Mouse (Mus musculus) CH12.LX (cell line): Measurements from ENCODE around the gene Capza1. TPM values are rescaled to one million over a fixed set of nuclear protein-coding genes. Genes with fewer than 3 reads are reported as not detected.

Source experiments
- DNase-seq: peaks from one replicate; pipeline ENCODE4 v3.0.0-alpha.2; 2013; ENCODE audit errors: extremely low read depth
- H3K27ac ChIP-seq: 2 replicates; pipeline ENCODE4 v1.5.1; 2012; ENCODE audit warnings: low read depth, mild to moderate bottlenecking, control low read depth, moderate library complexity; ENCODE audit not compliant: insufficient read depth
- H3K27me3 ChIP-seq: replicated peaks from 2 replicates; pipeline ENCODE3; 2012; ENCODE audit warnings: inconsistent platforms
- H3K36me3 ChIP-seq, 2 experiments: replicated peaks in 1 of 2; 2 replicates each; pipeline versions ENCODE3 to v1.6.1; 2012; ENCODE audit warnings: inconsistent platforms in 1 of 2, low read length in 1 of 2, mild to moderate bottlenecking in 1 of 2, mixed read lengths in 1 of 2, moderate library complexity in 1 of 2; ENCODE audit not compliant: control insufficient read depth in 1 of 2, insufficient read depth in 1 of 2
- H3K4me1 ChIP-seq, 2 experiments: 2 replicates each; pipeline ENCODE4 v1.6.1; 2012; ENCODE audit warnings: inconsistent platforms in 1 of 2, moderate library complexity in 1 of 2; ENCODE audit not compliant: insufficient read depth in 2 of 2, control insufficient read depth in 1 of 2
- H3K4me2 ChIP-seq: 2 replicates; pipeline ENCODE4 v1.6.1; 2012; ENCODE audit warnings: low read depth, mild to moderate bottlenecking, control low read depth; ENCODE audit not compliant: poor library complexity, insufficient read depth, severe bottlenecking
- H3K4me3 ChIP-seq, 3 experiments: fragments of 150-350 bp in 1 of 3; sonication (generic) in 1 of 3; replicated peaks in 1 of 3; 2 replicates each; pipeline versions ENCODE3 to v1.5.1; 2011 to 2012; ENCODE audit warnings: low read depth in 2 of 3, low read length in 2 of 3, mild to moderate bottlenecking in 2 of 3, moderate library complexity in 2 of 3, control low read depth in 1 of 3, improper control_type of control experiment in 1 of 3, inconsistent platforms in 1 of 3, mixed read lengths in 1 of 3; ENCODE audit not compliant: poor library complexity in 1 of 3
- H3K79me2 ChIP-seq: replicated peaks from 2 replicates; pipeline ENCODE4 v1.6.1; 2012; ENCODE audit warnings: mild to moderate bottlenecking, moderate library complexity; ENCODE audit not compliant: control insufficient read depth, poor library complexity, insufficient read depth, severe bottlenecking; ENCODE audit errors: extremely low read depth
- H3K9ac ChIP-seq: 2 replicates; pipeline ENCODE4 v1.6.1; 2012; ENCODE audit warnings: low read depth, mild to moderate bottlenecking, control low read depth, moderate library complexity; ENCODE audit not compliant: insufficient read depth
- H3K9me3 ChIP-seq: replicated peaks from 2 replicates; pipeline ENCODE3; 2012; ENCODE audit warnings: low read length, inconsistent platforms, mixed read lengths
- CHD2 ChIP-seq: IDR thresholded peaks from 2 replicates; pipeline ENCODE4 v1.6.1; 2011; ENCODE audit warnings: low read length, improper control_type of control experiment
- ELF1 ChIP-seq: IDR thresholded peaks from 2 replicates; pipeline ENCODE4 v1.6.1; 2014; ENCODE audit warnings: low read depth, mild to moderate bottlenecking, inconsistent platforms, low read length, improper control_type of control experiment
- ETS1 ChIP-seq: conservative IDR thresholded peaks from 2 replicates; pipeline ENCODE4 v1.6.1; 2012; ENCODE audit warnings: low read depth, mild to moderate bottlenecking, inconsistent platforms, low read length, improper control_type of control experiment, moderate library complexity
- GABPA ChIP-seq: IDR thresholded peaks from 2 replicates; pipeline ENCODE4 v1.6.1; 2012; ENCODE audit warnings: low read depth, low read length, improper control_type of control experiment, inconsistent platforms; ENCODE audit not compliant: insufficient replicate concordance
- HCFC1 ChIP-seq: IDR thresholded peaks from 2 replicates; pipeline ENCODE4 v1.6.1; 2012; ENCODE audit warnings: low read depth, mild to moderate bottlenecking, inconsistent platforms, low read length, improper control_type of control experiment
- IRF4 ChIP-seq: IDR thresholded peaks from 2 replicates; pipeline ENCODE4 v1.6.1; 2014; ENCODE audit warnings: low read depth, mild to moderate bottlenecking, inconsistent platforms, low read length, improper control_type of control experiment
- KAT2A ChIP-seq: IDR thresholded peaks from 2 replicates; pipeline ENCODE4 v1.6.1; 2012; ENCODE audit warnings: low read length, improper control_type of control experiment, inconsistent platforms; ENCODE audit not compliant: insufficient replicate concordance
- MAFK ChIP-seq: IDR thresholded peaks from 2 replicates; pipeline ENCODE4 v1.6.1; 2011; ENCODE audit warnings: low read length, improper control_type of control experiment; ENCODE audit not compliant: insufficient replicate concordance
- MAX ChIP-seq: IDR thresholded peaks from 2 replicates; pipeline ENCODE4 v1.6.1; 2011; ENCODE audit warnings: low read length, improper control_type of control experiment
- MXI1 ChIP-seq: IDR thresholded peaks from 2 replicates; pipeline ENCODE4 v1.6.1; 2011; ENCODE audit warnings: mild to moderate bottlenecking, low read depth, low read length, improper control_type of control experiment
- MYC ChIP-seq: IDR thresholded peaks from 2 replicates; pipeline ENCODE4 v1.6.1; 2011; ENCODE audit warnings: low read depth, mild to moderate bottlenecking, improper control_type of control experiment, low read length
- NELFE ChIP-seq: IDR thresholded peaks from 2 replicates; pipeline ENCODE4 v1.6.1; 2011; ENCODE audit warnings: low read depth, low read length, improper control_type of control experiment
- PAX5 ChIP-seq: IDR thresholded peaks from 2 replicates; pipeline ENCODE4 v1.6.1; 2012; ENCODE audit warnings: low read length, inconsistent platforms, mixed read lengths
- POLR2A ChIP-seq: IDR thresholded peaks from 2 replicates; pipeline ENCODE4 v1.6.1; 2011; ENCODE audit warnings: low read depth, mild to moderate bottlenecking, improper control_type of control experiment, low read length
- RAD21 ChIP-seq: IDR thresholded peaks from 2 replicates; pipeline ENCODE4 v1.6.1; 2011; ENCODE audit warnings: low read depth, mild to moderate bottlenecking, low read length, improper control_type of control experiment, moderate library complexity
- RCOR1 ChIP-seq: conservative IDR thresholded peaks from 2 replicates; pipeline ENCODE4 v1.6.1; 2012; ENCODE audit warnings: low read depth, mild to moderate bottlenecking, inconsistent platforms, low read length, improper control_type of control experiment
- SMC3 ChIP-seq: IDR thresholded peaks from 2 replicates; pipeline ENCODE4 v1.6.1; 2011; ENCODE audit warnings: low read depth, low read length, improper control_type of control experiment
- UBTF ChIP-seq: IDR thresholded peaks from 2 replicates; pipeline ENCODE4 v1.6.1; 2012; ENCODE audit warnings: low read depth, mild to moderate bottlenecking, inconsistent platforms, low read length, improper control_type of control experiment, moderate library complexity
- USF2 ChIP-seq: conservative IDR thresholded peaks from 2 replicates; pipeline ENCODE4 v1.6.1; 2011; ENCODE audit warnings: low read depth, low read length, improper control_type of control experiment
- dilution Hi-C: fragments of 300-500 bp; cut with MboI; formaldehyde crosslinking; loops from 2 replicates; pipeline ENCODE4 v1.14.3; 2020; ENCODE audit warnings: low sequenced_read_pairs; ENCODE audit not compliant: extremely low pct_unique_long_range_greater_than_20kb, extremely low pct_ligation_motif_present
- in situ Hi-C: fragments of 300-500 bp; cut with MboI; formaldehyde crosslinking; loops from 3 replicates; pipeline ENCODE4 v1.14.3; 2019; ENCODE audit warnings: low sequenced_read_pairs, low pct_ligation_motif_present, low pct_unique_long_range_greater_than_20kb, mixed read lengths
- polyA plus RNA-seq: library from polyadenylated mRNA; unstranded; fragments of >175 nt; gene quantifications from 2 replicates; pipeline ENCODE4 v1.2.1, GENCODE M21; 2012; ENCODE audit warnings: low read depth; ENCODE audit not compliant: insufficient read length
- total RNA-seq, 2 experiments: library from RNA; depleted of rRNA; stranded (reverse); fragments of 300-350 nt in 1 of 2; fragments of >200 nt in 1 of 2; gene quantifications; 2 replicates each; pipeline ENCODE4 v1.2.3; 2012 to 2014

Capza1 gene
- total and polyA plus RNA-seq, 3 experiments = 113 to 288 (median 140) TPM

GRCm38 (mm10) chr3:104864651-104865340 is 491 bp upstream of the Capza1 start (continued):
- TF ChIP-seq SMC3 = no peak
- peak; percentile 73 for TF ChIP-seq MXI1
- TF ChIP-seq MYC = no peak; the same call in 1 of the 2 replicates
- peak; percentile 72 for TF ChIP-seq NELFE
- TF ChIP-seq MAX = peak; percentile 56; the same call in 1 of the 2 replicates
- TF ChIP-seq HCFC1 = no peak; the same call in 1 of the 2 replicates
- TF ChIP-seq CHD2 = no peak
- TF ChIP-seq KAT2A = 0 out of 2 replicates have a peak, but pooled peaks have one; percentile 24
- peak; percentile 86; the same call in 1 of the 2 replicates for TF ChIP-seq UBTF
- TF ChIP-seq ETS1 = no peak; the same call in 1 of the 2 replicates

GRCm38 (mm10) chr3:104858560-104858959 is 5.7 kb downstream of the Capza1 start:
- dilution Hi-C loops = no loop called here
- TF ChIP-seq PAX5 (no peak), KAT2A (no peak), RCOR1 (no peak), ELF1 (no peak), RAD21 (no peak), USF2 (no peak)
- Histone ChIP-seq H3K4me2 (no peak overlapping the region), H3K4me3 (no peak overlapping the region), H3K4me1 (peaks cover 6 to 59% of the 10 kb centered on the region in 2 experiments; a peak in 3 of 4 replicates), H3K79me2 (peaks cover 89% of the 10 kb centered on the region), H3K27me3 (no peaks in the 10 kb centered on the region), H3K36me3 (peaks cover 16 to 47% of the 10 kb centered on the region in 2 experiments), H3K9ac (no peak overlapping the region), H3K9me3 (peaks cover 12% of the 10 kb centered on the region), H3K27ac (no peak overlapping the region)
- DNase-seq = no peak
- in situ Hi-C loops = no loop called here

- Histone ChIP-seq H3K36me3 (peaks cover 16 to 51% of the 10 kb centered on the region in 2 experiments), H3K4me3 (no peak overlapping the region), H3K9ac (no peak overlapping the region), H3K4me2 (no peak overlapping the region), H3K27ac (no peak overlapping the region), H3K4me1 (peaks cover 6 to 42% of the 10 kb centered on the region in 2 experiments; a peak in 3 of 4 replicates), H3K9me3 (peaks cover 12% of the 10 kb centered on the region), H3K27me3 (no peaks in the 10 kb centered on the region), H3K79me2 (peaks cover 86% of the 10 kb centered on the region)
- in situ Hi-C loops = no loop called here
- no peak for DNase-seq
- dilution Hi-C loops = no loop called here
- TF ChIP-seq MAFK = no peak
- no peak for TF ChIP-seq GABPA
- no peak for TF ChIP-seq IRF4
- no peak for TF ChIP-seq POLR2A
- TF ChIP-seq, all 38 proteins: peak for 0
Observed at GRCm38 (mm10) chr3:104856106-104856505, 8.2 kb downstream of the Capza1 start.
